19 mouse cellular contexts compared by ENCODE assay signal in genomic region chr13:38855742-38856141, GRCm38 (mm10).
DNase-seq lines count a peak whose midpoint lies in the region; ATAC-seq and TF ChIP-seq lines count a peak whose summit lies in the region.
"Had no signal": no experiment of that assay in that cellular context is flagged by ENCODE, and none has a peak within 500 bp of the region (broad histone marks: within the 10 kb centered on the region; RNA-seq: fewer than 3 reads in every experiment).

No protein-coding gene starts in this region.

- H3K9me3 ChIP-seq in heart, postnatal 0 days (replicated peaks; ENCODE audit: control insufficient read depth, low read length) = no peaks in the 10 kb centered on the region
- no peaks in the 10 kb centered on the region for H3K9me3 ChIP-seq in midbrain, embryonic 14.5 days (ENCODE audit: control insufficient read depth, low read length)
- no peaks in the 10 kb centered on the region for H3K9me3 ChIP-seq in midbrain, embryonic 13.5 days
- H3K9me3 ChIP-seq: embryonic facial prominence, embryonic 13.5 days; G1E; hindbrain, embryonic 10.5 days; liver, embryonic 12.5 days; midbrain, embryonic 15.5 days; neural tube, embryonic 12.5 days had no signal

- H3K27me3 ChIP-seq in heart, postnatal 0 days (ENCODE audit: control insufficient read depth, insufficient read depth, low read length) = no peaks in the 10 kb centered on the region
- no peaks in the 10 kb centered on the region for H3K27me3 ChIP-seq in midbrain, embryonic 14.5 days (ENCODE audit: control insufficient read depth, insufficient read depth, low read length)
- H3K27me3 ChIP-seq in midbrain, embryonic 13.5 days = no peaks in the 10 kb centered on the region
- H3K27me3 ChIP-seq in Patski = peaks cover 7% of the 10 kb centered on the region
- H3K27me3 ChIP-seq: embryonic facial prominence, embryonic 13.5 days; liver, embryonic 12.5 days; midbrain, embryonic 15.5 days; neural tube, embryonic 12.5 days had no signal

- WGBS in heart, postnatal 0 days = 41% methylated on average over 3 of the region's 3 CpGs
- WGBS in midbrain, embryonic 14.5 days = 61% methylated on average over 3 of the region's 3 CpGs
- WGBS in midbrain, embryonic 13.5 days = 58% methylated on average over 3 of the region's 3 CpGs

- no peak overlapping the region for H3K4me2 ChIP-seq in heart, postnatal 0 days (ENCODE audit: low read depth, low read length)
- H3K4me2 ChIP-seq in midbrain, embryonic 14.5 days (ENCODE audit: low read length) = no peak overlapping the region
- no peak overlapping the region for H3K4me2 ChIP-seq in midbrain, embryonic 13.5 days (replicated peaks)
- H3K4me2 ChIP-seq: embryonic facial prominence, embryonic 13.5 days; heart, embryonic 11.5 days; liver, embryonic 12.5 days; midbrain, embryonic 15.5 days; neural tube, embryonic 12.5 days had no signal

- no peak for TF ChIP-seq EP300 in heart, postnatal 0 days (IDR thresholded peaks at IDR 0.05; ENCODE audit: low read depth)

- no peaks in the 10 kb centered on the region for H3K4me1 ChIP-seq in heart, postnatal 0 days (ENCODE audit: control insufficient read depth, insufficient read depth)
- H3K4me1 ChIP-seq in midbrain, embryonic 14.5 days (ENCODE audit: control insufficient read depth, insufficient read depth, low read length) = no peaks in the 10 kb centered on the region
- H3K4me1 ChIP-seq in midbrain, embryonic 13.5 days (replicated peaks) = no peaks in the 10 kb centered on the region
- H3K4me1 ChIP-seq: embryonic facial prominence, embryonic 13.5 days; hindbrain, embryonic 10.5 days; liver, embryonic 12.5 days; midbrain, embryonic 15.5 days; neural tube, embryonic 12.5 days had no signal

- POLR2A ChIA-PET in Patski (lab: Charles Lee) = no interaction called here

- H3K27ac ChIP-seq in heart, postnatal 0 days (ENCODE audit: low read depth) = no peak overlapping the region
- no peak overlapping the region for H3K27ac ChIP-seq in midbrain, embryonic 14.5 days (replicated peaks; ENCODE audit: low read depth, low read length)
- no peak overlapping the region for H3K27ac ChIP-seq in midbrain, embryonic 13.5 days
- H3K27ac ChIP-seq: embryonic facial prominence, embryonic 13.5 days; hindbrain, embryonic 10.5 days; liver, embryonic 12.5 days; midbrain, embryonic 15.5 days; neural tube, embryonic 12.5 days had no signal

- DNase-seq in heart, postnatal 0 days (ENCODE audit: low spot score) = no peak
- no peak for DNase-seq in heart, postnatal 4 days
- DNase-seq in midbrain, embryonic 14.5 days = peak; percentile 56
- DNase-seq in Patski (ENCODE audit: low read depth, low spot score) = no peak
- no peak for DNase-seq in adrenal gland, postnatal 4 days (ENCODE audit: low spot score in 2 of 2)
- DNase-seq: cerebellum, adult 8-10 months; gastrocnemius, postnatal 10 days; kidney, adult 11 months; lung, postnatal 36 days; right cerebral cortex, postnatal 4 days had no signal

- no peak overlapping the region for H3K9ac ChIP-seq in heart, postnatal 0 days (replicated peaks; ENCODE audit: low read depth, low read length)
- H3K9ac ChIP-seq in midbrain, embryonic 14.5 days (replicated peaks; ENCODE audit: low read length) = no peak overlapping the region
- no peak overlapping the region for H3K9ac ChIP-seq in midbrain, embryonic 13.5 days (replicated peaks)
- H3K9ac ChIP-seq: embryonic facial prominence, embryonic 13.5 days; liver, embryonic 12.5 days; midbrain, embryonic 15.5 days; neural tube, embryonic 12.5 days had no signal

- no peaks in the 10 kb centered on the region for H3K36me3 ChIP-seq in heart, postnatal 0 days (replicated peaks; ENCODE audit: control insufficient read depth, insufficient read depth, low read length)
- H3K36me3 ChIP-seq in midbrain, embryonic 14.5 days (ENCODE audit: control insufficient read depth, insufficient read depth, low read length) = no peaks in the 10 kb centered on the region
- H3K36me3 ChIP-seq in midbrain, embryonic 13.5 days = no peaks in the 10 kb centered on the region
- H3K36me3 ChIP-seq: embryonic facial prominence, embryonic 13.5 days; G1E; hindbrain, embryonic 10.5 days; liver, embryonic 12.5 days; midbrain, embryonic 15.5 days; neural tube, embryonic 12.5 days had no signal

- in situ Hi-C loops in Patski (cut with MboI; ENCODE audit: low pct_unique_long_range_greater_than_20kb) = loop anchor here (25.0 kb wide), 1 partner anchor 1907 kb away; no protein-coding TSS in a partner anchor

- ATAC-seq in heart, postnatal 0 days (ENCODE audit: insufficient read depth, low read depth) = no peak
- ATAC-seq in midbrain, embryonic 14.5 days (ENCODE audit: low FRiP score, low TSS enrichment) = no peak
- no peak for ATAC-seq in midbrain, embryonic 13.5 days
- no peak for ATAC-seq in Patski
- ATAC-seq in activated CD4-positive, CD25-positive, alpha-beta regulatory T cell, adult 4 months = no peak
- ATAC-seq: liver, embryonic 12.5 days; midbrain, embryonic 15.5 days had no signal

- CTCF ChIA-PET in Patski (lab: Charles Lee) = no interaction called here

- peak; percentile 16 for TF ChIP-seq CTCF in heart, postnatal 0 days (IDR thresholded peaks at IDR 0.05; ENCODE audit: low read depth)
- TF ChIP-seq CTCF in Patski (IDR thresholded peaks at IDR 0.05) = peak; percentile 23

- no peak overlapping the region for H3K4me3 ChIP-seq in heart, postnatal 0 days (ENCODE audit: low read depth, low read length)
- H3K4me3 ChIP-seq in midbrain, embryonic 14.5 days (replicated peaks; ENCODE audit: low read depth, low read length) = no peak overlapping the region
- H3K4me3 ChIP-seq in midbrain, embryonic 13.5 days (replicated peaks) = no peak overlapping the region
- H3K4me3 ChIP-seq: embryonic facial prominence, embryonic 13.5 days; hindbrain, embryonic 10.5 days; liver, embryonic 12.5 days; midbrain, embryonic 15.5 days; neural tube, embryonic 12.5 days had no signal
